Comparison of ENCODE assay signal across 14 mouse cellular contexts in genomic region chr2:28616358-28616757, GRCm38 (mm10). TPM values are rescaled to one million over a fixed set of nuclear protein-coding genes. Genes with fewer than 3 reads are reported as not detected.
DNase-seq lines count a peak whose midpoint lies in the region; ATAC-seq and TF ChIP-seq lines count a peak whose summit lies in the region.
"Had no signal": no experiment of that assay in that cellular context is flagged by ENCODE, and none has a peak within 500 bp of the region (broad histone marks: within the 10 kb centered on the region; RNA-seq: fewer than 3 reads in every experiment).

No protein-coding gene starts in this region.

- H3K36me3 ChIP-seq in megakaryocyte, embryonic 14.5 days (replicated peaks; ENCODE audit: low read length), result peaks cover 85% of the 10 kb centered on the region
- peaks cover 39% of the 10 kb centered on the region for H3K36me3 ChIP-seq in liver, embryonic 16.5 days (ENCODE audit: control insufficient read depth, insufficient read depth)
- H3K36me3 ChIP-seq: midbrain, embryonic 12.5 days; stomach, embryonic 15.5 days had no signal

- H3K9ac ChIP-seq in liver, embryonic 16.5 days (ENCODE audit: low read depth, low read length), result peak overlapping the region; percentile 82
- H3K9ac ChIP-seq: midbrain, embryonic 12.5 days; stomach, embryonic 15.5 days had no signal

- no peak for ATAC-seq in megakaryocyte, adult 5-6 weeks (ENCODE audit: poor library complexity, severe bottlenecking)
- ATAC-seq in liver, embryonic 16.5 days (ENCODE audit: low read depth), result peak; percentile 33
- no peak for ATAC-seq in frontal cortex, adult (ENCODE audit: low TSS enrichment)

- H3K27ac ChIP-seq in gastrocnemius, adult 2 months, result no peak overlapping the region
- H3K27ac ChIP-seq in bone marrow, adult 2 months (ENCODE audit: control insufficient read depth, insufficient read depth, low read depth, low read length, poor library complexity), result peak overlapping the region; percentile 88
- H3K27ac ChIP-seq in liver, embryonic 16.5 days (ENCODE audit: low read length), result peak overlapping the region; percentile 98
- H3K27ac ChIP-seq: midbrain, embryonic 12.5 days; stomach, embryonic 15.5 days had no signal

- H3K4me1 ChIP-seq in megakaryocyte, embryonic 14.5 days, result peaks cover 96% of the 10 kb centered on the region
- peaks cover 4% of the 10 kb centered on the region; the same call in 1 of the 2 replicates for H3K4me1 ChIP-seq in bone marrow, adult 2 months (ENCODE audit: control insufficient read depth, insufficient read depth, low read length)
- peaks cover 58% of the 10 kb centered on the region for H3K4me1 ChIP-seq in liver, embryonic 16.5 days (ENCODE audit: control insufficient read depth, low read depth, low read length)
- H3K4me1 ChIP-seq: midbrain, embryonic 12.5 days; stomach, embryonic 15.5 days had no signal

- H3K27me3 ChIP-seq in megakaryocyte, embryonic 14.5 days (replicated peaks), result no peaks in the 10 kb centered on the region
- no peaks in the 10 kb centered on the region for H3K27me3 ChIP-seq in liver, embryonic 16.5 days (ENCODE audit: control insufficient read depth, insufficient read depth, low read depth, low read length)

- intact Hi-C loops in gastrocnemius, adult 2 months (cut with DNase I), result no loop called here

- WGBS in bone marrow, adult 2 months, result 54% methylated on average over 5 of the region's 5 CpGs
- WGBS in liver, embryonic 16.5 days (ENCODE audit: insufficient replicate concordance), result 28% methylated on average over 5 of the region's 5 CpGs

- H3K4me3 ChIP-seq in gastrocnemius, adult 2 months, result no peak overlapping the region
- peak overlapping the region; percentile 81 for H3K4me3 ChIP-seq in megakaryocyte, embryonic 14.5 days (replicated peaks)
- H3K4me3 ChIP-seq in bone marrow, adult 2 months (replicated peaks; ENCODE audit: control insufficient read depth, low read depth, low read length), result no peak overlapping the region
- H3K4me3 ChIP-seq in liver, embryonic 16.5 days (ENCODE audit: low read depth, low read length), result peak overlapping the region; percentile 73
- H3K4me3 ChIP-seq: midbrain, embryonic 12.5 days; stomach, embryonic 15.5 days had no signal

- no peaks in the 10 kb centered on the region for H3K9me3 ChIP-seq in megakaryocyte, embryonic 14.5 days
- H3K9me3 ChIP-seq in liver, embryonic 16.5 days (replicated peaks; ENCODE audit: control insufficient read depth, low read length), result no peaks in the 10 kb centered on the region
- H3K9me3 ChIP-seq: midbrain, embryonic 12.5 days; stomach, embryonic 15.5 days had no signal

- TF ChIP-seq POLR2A in bone marrow, adult 2 months (IDR thresholded peaks at IDR 0.05; ENCODE audit: borderline replicate concordance, control insufficient read depth, low read depth, low read length), result no peak

- DNase-seq in gastrocnemius, adult 2 months, result no peak
- DNase-seq in gastrocnemius, postnatal 10 days, result no peak
- DNase-seq in cerebellum, postnatal 25 days, result no peak
- DNase-seq: gastrocnemius, postnatal 36 days; kidney, adult 18-20 months had no signal

- H3K4me2 ChIP-seq in liver, embryonic 16.5 days (ENCODE audit: low read depth, low read length), result peak overlapping the region; percentile 84
- H3K4me2 ChIP-seq: midbrain, embryonic 12.5 days; stomach, embryonic 15.5 days had no signal

- TF ChIP-seq CTCF in gastrocnemius, adult 2 months (IDR thresholded peaks at IDR 0.05), result peak; percentile 41
- peak; percentile 59 for TF ChIP-seq CTCF in bone marrow, adult 2 months (IDR thresholded peaks at IDR 0.05; ENCODE audit: control insufficient read depth, insufficient read depth, low read length)

RNA-seq across cellular contexts. Expression of gene Gfi1b, which starts 5.4 kb away (rescaled TPM):
- total RNA-seq in gastrocnemius, adult 2 months (2021), result not detected
- under 1 TPM in 1 of 2 experiments, not detected in 1; 0.79 TPM for total RNA-seq in gastrocnemius, postnatal 10 days (2021)
- 225 and 586 TPM in 2 replicates for polyA plus RNA-seq in megakaryocyte, embryonic 14.5 days (2012; ENCODE audit: insufficient read depth, low replicate concordance)
- 2.9 and 7.4 TPM in 2 replicates for total RNA-seq in megakaryocyte, adult 5-6 weeks (2015)
- 6.1 and 7.8 TPM in 2 replicates for total RNA-seq in megakaryocyte, adult 5-6 weeks (2017)
- 62.0 and 66.9 TPM in 2 replicates for polyA plus RNA-seq in bone marrow, adult 2 months (2011; ENCODE audit: insufficient read depth, insufficient read length, low replicate concordance, missing spikeins)
- 88.7 and 89.4 TPM in 2 replicates for polyA plus RNA-seq in liver, embryonic 16.5 days (2015; fragmentation: Nextera tagmentation; extraction: Ambion mirVana)
- total RNA-seq: adrenal gland, postnatal 36 days; gastrocnemius, postnatal 36 days; left cerebral cortex, adult 8-10 months had no signal

RNA-seq across cellular contexts. Expression of gene Tsc1, which starts 24.7 kb away (rescaled TPM):
- 10 to 100 TPM; 42.5 to 45.9 TPM for total RNA-seq in gastrocnemius, adult 2 months (2021)
- 10 to 100 TPM; 15.6 to 19.2 TPM for total RNA-seq in gastrocnemius, postnatal 10 days (2021)
- 1.1 and 1.7 TPM in 2 replicates for polyA plus RNA-seq in megakaryocyte, embryonic 14.5 days (2012; ENCODE audit: insufficient read depth, low replicate concordance)
- total RNA-seq in megakaryocyte, adult 5-6 weeks (2015), result 8.9 and 10.9 TPM in 2 replicates
- 11.7 and 12.9 TPM in 2 replicates for total RNA-seq in megakaryocyte, adult 5-6 weeks (2017)
- 9.4 and 12.5 TPM in 2 replicates for polyA plus RNA-seq in bone marrow, adult 2 months (2011; ENCODE audit: insufficient read depth, insufficient read length, low replicate concordance, missing spikeins)
- 9.6 and 9.8 TPM in 2 replicates for polyA plus RNA-seq in liver, embryonic 16.5 days (2015; fragmentation: Nextera tagmentation; extraction: Ambion mirVana)

RNA-seq across cellular contexts. Expression of gene Gtf3c5, which starts 32.8 kb away (rescaled TPM):
- 1 to 10 TPM; 7.2 to 8.0 TPM for total RNA-seq in gastrocnemius, adult 2 months (2021)
- total RNA-seq in gastrocnemius, postnatal 10 days (2021), result 10 to 100 TPM in 1 of 2 experiments, 1 to 10 TPM in 1; 9.1 to 10.2 TPM
- polyA plus RNA-seq in megakaryocyte, embryonic 14.5 days (2012; ENCODE audit: insufficient read depth, low replicate concordance), result 4.1 and 10.3 TPM in 2 replicates
- total RNA-seq in megakaryocyte, adult 5-6 weeks (2015), result 12.2 and 15.2 TPM in 2 replicates
- 10.3 and 13.7 TPM in 2 replicates for total RNA-seq in megakaryocyte, adult 5-6 weeks (2017)
- 14.5 and 14.7 TPM in 2 replicates for polyA plus RNA-seq in bone marrow, adult 2 months (2011; ENCODE audit: insufficient read depth, insufficient read length, low replicate concordance, missing spikeins)
- 12.1 TPM in 2 replicates for polyA plus RNA-seq in liver, embryonic 16.5 days (2015; fragmentation: Nextera tagmentation; extraction: Ambion mirVana)

RNA-seq across cellular contexts. Expression of gene Cel, which starts 53.2 kb away (rescaled TPM):
- not detected for total RNA-seq in gastrocnemius, adult 2 months (2021)
- total RNA-seq in gastrocnemius, postnatal 10 days (2021), result not detected
- not detected in 2 replicates for polyA plus RNA-seq in megakaryocyte, embryonic 14.5 days (2012; ENCODE audit: insufficient read depth, low replicate concordance)
- total RNA-seq in megakaryocyte, adult 5-6 weeks (2015), result not detected in 2 replicates
- total RNA-seq in megakaryocyte, adult 5-6 weeks (2017), result not detected in 2 replicates
- 0.72 TPM in 1 of 2 replicates, not detected in the other for polyA plus RNA-seq in bone marrow, adult 2 months (2011; ENCODE audit: insufficient read depth, insufficient read length, low replicate concordance, missing spikeins)
- polyA plus RNA-seq in liver, embryonic 16.5 days (2015; fragmentation: Nextera tagmentation; extraction: Ambion mirVana), result 1.6 and 9.7 TPM in 2 replicates
- total RNA-seq: adrenal gland, postnatal 36 days; gastrocnemius, postnatal 36 days; left cerebral cortex, adult 8-10 months had no signal
- polyA plus RNA-seq: midbrain, embryonic 12.5 days had no signal

Comparison
In these comparisons a context has a peak if more than half of its experiments do, and no peak if none do; other contexts are left out.
1. H3K4me3 ChIP-seq: peak in megakaryocyte, embryonic 14.5 days (single experiment) and liver, embryonic 16.5 days (single experiment); none in gastrocnemius, adult 2 months (single experiment) and bone marrow, adult 2 months (single experiment).